Mouse (Mus musculus) NIH3T3 (cell line): ENCODE measurements around the gene Nudt21.
A peak's percentile ranks its signal among the peaks of the same experiment; 100 is the strongest.

ENCODE experiments used
- DNase-seq: peaks from one replicate; pipeline ENCODE4 v3.0.0-alpha.2; 2012; ENCODE audit warnings: low read depth

Gene Nudt21

DNA sequence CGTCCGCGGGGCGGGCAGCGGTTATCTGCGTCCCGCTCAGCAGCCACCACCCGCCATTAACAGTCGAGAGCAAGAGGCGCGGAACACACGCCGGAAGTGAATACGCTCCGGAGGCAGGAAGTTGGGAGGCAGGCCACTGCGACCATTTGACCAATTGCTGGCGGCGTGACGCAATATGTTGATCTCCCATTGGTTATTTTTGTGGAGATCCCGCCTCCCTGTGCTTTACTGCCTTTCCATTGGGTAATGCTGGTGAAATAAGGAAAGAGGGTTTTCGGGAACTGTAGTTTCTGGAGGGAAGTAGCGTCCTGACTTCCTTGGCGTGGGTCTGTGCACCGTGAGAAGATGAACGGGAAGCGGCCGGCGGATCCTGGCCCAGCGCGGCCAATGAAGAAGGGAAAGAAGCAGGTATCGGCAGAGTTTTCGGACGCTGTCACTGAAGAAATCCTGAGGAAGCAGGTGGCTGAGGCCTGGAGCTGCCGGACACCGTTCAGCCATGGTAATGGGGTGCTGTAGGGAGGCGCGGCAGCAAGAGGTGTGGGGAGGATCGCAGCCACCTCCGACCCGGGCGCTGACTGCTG is at the start of gene Nudt21, which contains the start of gene Ogfod1:
Nudt21 (minus strand) TSS at position 88 of the 581 bp plus-strand sequence.
Ogfod1 (plus strand) TSS at position 255 of the 581 bp plus-strand sequence.
- DNase-seq = peak; percentile 99

DNA sequence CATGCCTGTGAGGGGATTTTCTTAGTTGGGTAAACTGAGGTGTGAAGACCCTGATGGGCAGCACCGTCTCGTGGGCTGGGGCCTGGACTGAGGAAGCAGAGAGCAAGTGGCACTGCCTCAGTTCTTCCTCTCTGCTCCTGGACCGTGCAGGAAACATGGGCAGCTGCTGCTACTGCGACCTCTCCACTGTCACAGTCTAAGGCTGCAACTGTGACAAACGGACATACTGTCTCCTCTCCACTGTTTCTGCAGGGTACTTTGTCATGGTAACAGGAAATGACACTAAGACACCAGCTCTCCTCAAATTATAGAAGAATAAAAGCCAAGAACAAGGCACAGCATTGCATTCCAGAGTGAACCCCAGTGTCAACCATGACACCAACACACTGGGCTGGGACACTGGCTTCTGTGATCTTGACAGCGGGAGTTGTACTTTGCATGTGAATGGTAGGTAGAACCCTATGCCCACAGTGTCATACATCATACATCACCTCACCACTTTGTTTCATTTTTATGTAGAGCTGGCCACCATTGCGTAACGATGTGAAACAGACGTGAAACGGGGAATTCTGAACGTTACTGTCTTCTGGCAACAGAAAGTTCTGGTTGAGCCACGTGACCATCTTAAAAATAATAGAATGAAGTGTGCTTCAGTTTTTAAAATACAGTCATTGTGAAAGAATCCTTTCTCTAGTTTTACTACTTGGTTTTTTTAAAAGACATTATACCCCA is 39.8 kb upstream of the Nudt21 start:
- peak; percentile 49 for DNase-seq

DNA sequence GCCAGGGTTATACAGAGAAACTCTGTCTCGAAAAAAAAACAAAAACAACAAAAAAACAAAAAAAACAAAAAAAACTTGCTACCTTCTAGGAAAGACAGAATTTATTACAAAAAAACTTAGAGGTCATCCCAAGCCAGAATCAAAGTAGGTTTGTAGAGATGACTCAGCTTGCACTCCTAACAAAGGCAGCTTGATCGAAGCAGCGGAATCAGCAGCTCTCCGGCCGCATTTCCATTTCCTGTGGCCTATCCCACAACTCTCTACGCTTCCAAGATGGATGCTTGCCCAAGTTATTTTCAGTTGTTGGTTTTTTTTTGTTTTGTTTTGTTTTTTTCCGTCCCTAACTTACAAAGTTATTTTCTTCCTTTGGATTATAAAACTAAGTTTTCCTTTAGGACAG is 32.0 kb upstream of the Nudt21 start:
- no peak for DNase-seq

DNA sequence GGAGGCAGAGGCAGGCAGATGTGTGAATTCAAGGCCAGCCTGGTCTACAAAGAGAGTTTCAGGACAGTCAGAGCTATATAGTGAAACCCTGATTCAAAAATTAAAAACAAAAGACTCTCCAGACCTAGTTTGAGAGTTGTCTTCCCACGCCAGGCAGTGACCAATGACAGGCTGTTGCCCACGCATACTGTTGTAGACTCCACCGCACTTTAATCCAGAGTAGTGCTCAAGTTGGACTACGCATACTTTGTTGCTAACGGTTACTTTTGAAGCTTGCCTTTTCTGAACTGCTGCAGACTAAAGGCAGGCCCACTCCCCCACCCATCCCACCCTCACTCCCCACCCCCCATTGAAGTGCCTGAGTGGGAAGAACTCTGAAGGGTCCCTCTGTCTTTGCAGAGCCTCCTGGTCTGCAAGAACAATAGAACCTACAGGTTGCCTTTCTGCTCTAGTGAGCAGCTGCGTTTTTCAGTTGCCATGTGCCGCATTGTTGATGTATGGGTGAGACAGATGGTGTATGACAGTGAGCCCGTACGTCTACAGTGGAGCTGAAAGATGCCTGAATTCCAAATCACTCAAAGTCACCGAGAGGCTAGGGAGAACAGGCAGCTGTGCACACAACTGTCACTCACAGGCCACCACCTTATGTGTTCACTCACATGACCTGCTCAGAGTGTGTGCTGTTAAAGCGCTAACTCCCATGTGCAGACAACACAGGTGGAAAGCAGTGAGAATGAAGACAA is 29.5 kb upstream of the Nudt21 start:
- no peak for DNase-seq

DNA sequence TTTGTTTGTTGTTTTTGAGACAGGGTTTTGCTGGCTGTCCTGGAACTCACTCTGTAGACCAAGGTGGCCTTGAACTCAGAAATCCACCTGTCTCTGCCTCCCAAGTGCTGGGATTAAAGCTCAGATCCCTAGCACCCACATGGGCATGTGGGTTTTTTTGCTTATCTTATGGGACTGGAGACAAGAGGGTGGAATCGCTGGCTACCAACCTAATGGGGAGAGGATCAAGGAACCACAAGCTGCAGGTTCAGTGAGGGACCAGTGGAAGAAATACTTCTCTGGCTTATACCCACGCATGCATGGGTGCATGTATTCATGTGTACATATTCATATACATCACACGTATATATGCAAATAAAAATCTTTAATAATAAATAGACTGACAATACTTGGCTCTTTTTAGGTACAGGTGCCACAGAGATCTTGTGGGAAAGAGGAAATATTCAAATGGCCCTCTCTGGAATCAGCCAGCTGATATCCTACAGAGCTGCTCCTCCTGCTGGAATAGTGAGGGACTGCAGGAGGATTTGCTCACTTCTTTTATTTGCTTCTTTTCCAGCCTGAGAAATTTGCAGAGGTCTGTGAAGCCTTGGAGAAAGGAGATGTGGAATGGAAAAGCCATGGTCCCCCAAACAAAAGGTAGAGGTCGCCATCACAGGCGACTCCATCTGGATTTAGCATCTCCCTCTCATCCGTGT is 20.5 kb upstream of the Nudt21 start:
- DNase-seq = peak; percentile 83

DNA sequence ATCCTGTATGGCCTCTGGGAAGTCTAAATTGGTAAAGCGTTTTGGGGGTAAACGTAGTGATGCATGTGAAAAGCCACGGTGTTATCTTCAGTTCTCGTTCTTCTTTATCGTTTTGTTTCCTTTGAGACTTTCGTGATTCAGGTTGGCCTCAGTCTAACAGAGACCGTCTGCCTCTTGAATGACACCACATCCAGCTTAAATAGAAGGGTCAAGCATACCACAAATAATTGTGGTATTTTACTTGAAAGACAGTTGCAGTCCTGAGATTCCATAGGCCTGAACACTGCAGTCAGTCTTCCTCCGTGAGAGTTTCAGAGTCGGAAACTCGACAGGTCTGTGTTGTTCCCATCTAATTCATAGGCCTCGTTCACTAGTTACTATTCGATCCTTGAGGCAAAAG is 15.9 kb upstream of the Nudt21 start:
- DNase-seq = peak; percentile 38

DNA sequence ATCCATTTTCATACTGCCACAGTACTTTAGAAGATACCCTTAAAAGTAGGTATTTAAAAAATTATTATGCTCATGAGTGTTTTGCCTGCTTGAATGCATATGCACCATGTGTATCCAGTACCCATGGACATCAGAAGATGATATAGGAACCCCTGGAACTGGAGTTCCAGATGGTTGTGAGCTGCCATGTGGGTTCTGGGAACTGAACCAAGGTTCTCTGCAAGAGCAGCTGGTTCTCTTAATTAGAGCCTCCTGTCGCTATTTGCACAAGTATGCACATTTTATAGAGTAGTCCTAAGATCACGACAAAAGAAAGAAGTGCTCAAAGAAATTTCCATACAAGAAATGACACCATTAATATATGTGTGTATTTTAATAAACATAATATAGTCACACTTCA is 11.0 kb upstream of the Nudt21 start:
- DNase-seq = peak; percentile 33

DNA sequence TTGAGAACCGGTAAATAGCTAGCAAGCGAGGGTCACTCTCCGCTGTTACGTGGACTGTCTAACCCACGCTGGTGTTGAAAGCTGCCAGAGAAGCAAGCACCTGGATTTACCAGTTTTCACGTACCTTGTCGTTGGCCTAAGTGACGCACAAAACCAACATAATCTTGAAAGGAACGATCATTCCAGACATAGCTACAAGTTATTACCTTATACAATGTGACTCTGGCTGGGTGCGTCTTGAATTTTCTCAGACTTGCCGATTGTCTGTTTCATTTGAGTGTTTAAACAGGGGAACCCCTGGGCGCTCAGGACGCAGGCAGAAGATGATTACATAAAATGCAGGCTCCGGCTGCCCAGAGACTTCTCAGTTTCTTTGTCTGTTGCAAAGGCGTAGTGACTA is 975 bp upstream of the Nudt21 start:
- DNase-seq = no peak

DNA sequence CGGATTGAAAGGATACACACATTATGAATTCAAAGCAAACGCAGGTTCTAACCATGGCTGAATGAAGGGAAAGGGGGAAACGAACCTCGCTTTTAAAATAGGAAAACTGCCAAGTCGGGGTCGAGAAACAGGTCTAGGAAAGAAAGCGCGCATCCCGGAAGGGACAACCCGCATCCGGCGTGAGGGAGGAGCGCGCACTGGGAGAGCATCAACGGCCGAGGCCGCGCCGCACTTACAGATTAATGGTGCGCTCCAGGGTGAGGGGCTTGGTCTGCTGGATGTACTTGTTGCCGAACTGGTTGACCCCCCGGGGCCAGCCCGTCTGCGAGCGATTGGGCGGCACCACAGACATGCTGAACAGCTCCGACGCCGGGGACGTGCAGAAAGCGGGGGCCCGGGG is 290 bp downstream of the Nudt21 start:
- DNase-seq = peak; percentile 79

DNA sequence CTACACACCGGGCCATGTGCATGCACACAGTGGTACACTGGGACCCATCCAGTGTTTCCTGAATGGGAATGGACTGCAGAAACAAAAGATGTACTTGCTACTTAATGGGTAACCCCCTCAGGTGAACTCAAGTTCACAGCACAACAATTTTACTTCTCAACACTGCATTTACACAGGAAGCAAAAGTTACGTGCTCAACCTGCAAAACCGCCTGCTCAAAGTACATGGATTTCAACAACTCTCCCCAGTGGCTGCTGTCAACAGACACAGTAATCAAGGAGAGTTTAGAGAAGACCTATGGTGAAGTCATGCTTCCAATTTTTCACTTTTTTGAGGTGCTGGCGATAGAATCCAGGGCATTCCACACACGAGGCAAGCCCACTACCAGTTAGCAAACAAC is 1.6 kb downstream of the Nudt21 start:
- no peak for DNase-seq

DNA sequence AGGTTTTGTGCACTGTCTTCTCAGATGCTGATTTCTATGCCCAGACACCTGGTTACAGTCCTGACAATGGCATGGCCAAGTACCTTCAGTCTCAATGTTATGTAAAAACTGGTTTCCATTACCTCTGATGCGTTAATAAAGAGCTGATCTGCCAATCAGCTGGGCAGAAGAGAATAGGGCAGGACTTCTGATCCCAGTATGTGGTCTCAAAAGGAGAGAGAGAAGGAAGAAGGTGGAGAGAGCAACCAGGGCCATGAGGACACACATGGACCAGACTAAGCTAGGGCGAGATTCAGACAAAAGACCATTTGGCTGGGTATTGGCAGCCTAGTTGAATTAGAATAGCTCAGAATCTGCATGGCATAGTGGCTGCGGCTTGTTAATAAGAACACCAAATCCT is 3.2 kb downstream of the Nudt21 start:
- no peak for DNase-seq

DNA sequence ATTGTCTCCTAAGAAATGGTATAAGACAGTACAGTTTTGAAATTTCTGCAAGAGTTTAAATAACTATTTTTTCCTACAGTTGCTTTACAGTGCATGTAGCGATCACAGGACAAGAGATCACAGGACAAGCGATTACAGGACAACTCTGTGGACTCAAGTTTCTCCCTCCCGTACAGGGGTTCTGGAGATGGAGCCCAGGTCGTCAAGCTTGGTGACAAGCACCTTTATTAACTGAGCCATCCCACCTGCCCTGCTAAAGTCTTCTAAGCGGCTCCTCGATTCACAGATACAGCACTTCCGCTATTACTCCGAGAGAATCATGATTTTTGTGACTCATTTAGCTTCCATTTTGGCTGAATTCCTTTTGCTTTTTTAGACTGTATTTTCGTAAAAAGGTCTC is 7.1 kb downstream of the Nudt21 start:
- no peak for DNase-seq

DNA sequence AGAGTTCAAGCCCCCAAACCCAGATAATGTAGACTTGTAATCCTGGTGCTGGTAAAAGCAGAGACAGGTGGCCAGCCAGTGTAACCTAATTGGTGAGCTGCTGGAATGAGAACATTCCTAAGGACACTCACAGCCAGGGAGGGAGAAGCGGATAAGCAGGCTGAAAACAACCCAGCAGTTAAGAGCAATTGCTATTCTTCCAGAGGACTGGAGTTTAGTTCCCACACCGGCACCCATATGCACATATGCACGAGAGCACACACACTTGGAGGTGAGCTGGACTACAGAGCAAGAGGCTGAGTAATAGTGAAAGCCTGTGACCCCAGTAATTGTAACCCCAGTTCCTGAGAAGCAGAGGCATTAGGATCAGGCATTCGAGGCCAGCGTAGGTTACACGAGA is 12.9 kb downstream of the Nudt21 start:
- DNase-seq = no peak

DNA sequence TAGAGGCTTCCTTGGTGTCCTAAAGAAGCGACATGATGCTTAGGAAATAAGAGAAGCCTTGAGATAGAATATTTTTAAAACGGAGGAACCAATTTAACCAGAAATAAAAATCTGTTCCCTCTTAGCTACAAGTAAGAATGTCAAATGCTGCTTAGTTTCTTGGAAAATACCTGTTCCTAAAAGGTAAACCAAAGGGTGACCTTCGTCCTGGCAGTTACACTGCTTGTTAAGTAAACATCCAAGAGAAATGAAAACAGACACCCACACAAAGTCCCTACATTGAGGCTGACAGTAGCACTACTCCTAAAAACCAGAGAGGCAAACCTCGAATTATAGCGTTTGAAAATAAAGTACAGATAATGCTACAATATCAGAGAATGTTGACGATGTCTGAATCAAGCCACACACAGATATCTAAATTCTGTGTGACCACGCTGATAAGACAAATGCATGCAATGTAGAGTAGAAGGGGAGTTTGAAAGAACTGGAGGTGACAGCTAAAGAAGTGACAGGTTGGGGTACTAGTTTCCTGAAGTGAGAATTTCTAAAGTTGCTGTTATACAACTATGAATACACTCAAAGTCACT is 23.7 kb downstream of the Nudt21 start:
- DNase-seq = no peak

DNA sequence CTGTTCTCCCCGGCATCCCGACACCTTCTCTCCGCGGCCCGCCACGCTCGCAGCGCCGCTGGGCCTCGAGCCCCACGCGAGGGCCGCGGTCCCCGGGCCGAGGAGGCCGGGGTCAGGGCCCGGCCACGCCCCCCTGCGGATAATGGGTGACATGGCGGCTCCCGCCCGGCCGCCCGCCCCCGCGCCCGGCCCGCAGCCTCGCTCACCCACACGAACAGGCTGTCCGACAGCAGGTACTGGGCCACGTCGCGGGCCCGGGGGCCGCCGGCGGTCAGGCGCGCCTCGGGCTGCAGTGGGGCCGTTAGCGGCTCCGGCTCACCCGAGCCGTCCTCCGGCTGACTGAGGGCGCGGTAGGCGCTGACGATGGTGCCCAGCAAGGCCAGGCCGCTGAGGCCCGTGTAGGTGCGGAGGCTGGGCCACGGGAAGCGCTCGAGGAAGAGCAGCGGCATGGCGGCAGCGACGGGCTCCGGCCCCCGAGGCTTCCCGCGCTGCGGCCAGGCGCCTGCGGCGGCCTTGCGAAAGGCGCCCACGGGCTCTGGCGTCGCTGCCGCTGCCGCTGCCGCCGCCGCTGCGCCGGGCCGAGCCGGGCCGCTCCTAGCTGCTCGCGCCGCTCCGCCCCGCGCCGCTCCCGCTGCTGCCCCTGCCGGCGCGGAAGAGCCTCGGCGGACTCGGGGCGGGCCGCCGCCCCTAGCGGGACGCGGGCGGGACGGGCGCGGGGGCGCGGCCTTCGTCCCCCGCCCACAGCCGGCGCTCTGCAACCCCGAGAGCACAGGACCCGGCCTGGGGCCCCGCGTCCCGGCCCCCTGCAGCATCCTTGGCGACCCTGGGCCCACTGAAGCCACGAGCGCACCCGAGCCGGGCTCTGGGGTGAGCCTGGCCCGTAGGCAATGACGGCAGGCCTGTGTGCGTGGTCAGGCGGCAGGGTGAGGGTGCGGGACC is 24.5 kb downstream of the Nudt21 start, which contains the start of gene Amfr:
Amfr (minus strand) TSS at position 830 of the 939 bp plus-strand sequence.
- peak; percentile 89 for DNase-seq

DNA sequence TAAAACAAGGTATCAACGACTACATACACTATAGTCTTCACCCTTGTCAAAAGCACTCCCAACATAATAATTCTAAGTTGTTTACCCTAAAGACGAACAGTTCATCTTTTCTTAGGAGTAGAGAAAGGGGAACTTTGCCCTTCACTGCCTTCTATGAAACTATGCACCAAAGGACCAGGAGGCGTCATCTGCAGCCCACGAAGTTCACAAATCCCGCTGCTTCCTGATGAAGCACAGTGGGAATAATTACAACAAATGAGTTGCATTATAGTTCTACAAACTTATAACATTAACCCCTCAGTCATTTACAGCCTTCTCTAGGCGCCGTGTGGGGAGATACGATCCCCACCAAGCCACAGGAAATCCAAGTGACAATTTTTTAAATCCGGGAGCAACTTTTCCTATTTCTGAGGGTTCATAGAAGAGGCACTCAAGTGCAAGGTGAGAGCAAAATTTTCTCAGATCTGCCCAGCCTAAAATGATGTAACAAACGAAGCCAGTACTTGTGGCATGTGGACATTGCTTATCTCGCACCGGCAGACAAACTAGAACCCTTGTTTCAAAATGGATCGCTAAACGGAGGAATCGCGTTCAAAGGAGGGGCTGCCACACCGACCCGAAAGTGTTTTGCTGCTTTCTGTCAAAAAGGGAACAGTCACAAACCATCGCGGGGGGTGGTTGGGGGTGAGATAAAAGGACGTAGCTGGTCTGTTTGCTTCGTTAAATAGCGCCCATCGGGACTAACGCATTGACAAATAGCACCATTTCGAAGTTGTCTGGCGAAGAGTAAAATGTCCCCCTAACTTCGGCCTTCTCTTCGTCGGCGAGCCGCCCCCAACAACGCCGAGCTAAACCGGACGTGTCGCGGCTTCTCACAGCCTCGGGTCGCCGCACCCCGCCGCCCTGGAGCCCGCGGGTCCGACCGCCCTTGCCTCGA is 25.5 kb downstream of the Nudt21 start:
- no peak for DNase-seq

DNA sequence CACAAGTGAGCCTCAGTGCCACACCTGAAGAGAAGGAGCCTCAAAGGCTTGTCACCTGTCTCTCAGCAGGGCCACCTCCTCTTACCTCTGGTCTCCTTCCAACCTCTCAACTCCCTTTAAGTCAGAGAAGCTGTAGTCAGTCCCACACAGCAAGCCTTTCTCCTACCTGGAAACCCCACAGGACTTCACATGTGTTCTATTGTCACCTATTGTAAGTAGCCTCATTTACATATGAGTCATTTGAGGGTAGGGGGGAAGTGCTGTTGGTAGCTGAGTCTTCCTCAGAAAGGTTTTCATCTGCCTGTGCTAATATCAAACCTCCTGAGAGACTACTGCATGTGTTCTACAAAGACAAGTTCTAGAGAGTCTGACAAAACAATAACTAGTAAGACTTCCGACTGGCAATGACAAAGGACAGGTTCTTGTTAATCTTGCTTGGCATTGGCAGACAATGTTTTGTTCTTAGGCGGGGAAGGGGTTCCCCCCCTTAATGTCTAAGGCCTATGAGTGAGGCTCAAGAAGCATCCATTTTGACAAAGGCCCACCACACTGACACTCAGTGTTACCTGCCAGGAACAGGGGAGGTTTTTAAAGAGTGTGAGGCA is 26.6 kb downstream of the Nudt21 start:
- no peak for DNase-seq

DNA sequence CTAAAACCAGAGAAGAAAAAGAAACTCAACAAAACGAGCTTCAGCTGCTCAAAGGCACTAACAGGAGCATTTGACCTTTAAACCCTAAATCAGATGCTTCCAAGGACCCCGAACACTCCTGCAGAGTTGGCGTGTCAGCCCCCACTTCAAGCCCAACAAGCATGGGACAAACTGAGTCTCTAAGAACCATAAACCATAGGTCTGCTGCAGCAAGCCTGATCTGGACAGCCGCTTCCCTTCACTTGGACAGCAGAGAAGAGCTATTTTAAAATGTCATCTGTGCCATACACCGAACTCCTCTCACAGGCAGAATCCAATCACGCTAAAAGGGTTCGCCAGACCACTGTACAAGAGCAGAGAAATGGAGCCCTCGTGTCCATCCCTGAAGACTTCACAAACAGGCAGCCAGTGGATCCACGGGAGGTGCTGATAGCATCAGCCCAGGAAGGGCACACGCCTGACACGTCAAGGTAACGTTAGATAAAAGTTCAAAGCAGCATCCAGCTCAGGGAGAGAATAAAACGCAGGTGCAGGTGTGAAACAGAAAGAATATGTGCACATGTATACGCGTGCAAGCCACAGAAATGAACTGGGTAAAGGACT is 27.5 kb downstream of the Nudt21 start:
- no peak for DNase-seq

DNA sequence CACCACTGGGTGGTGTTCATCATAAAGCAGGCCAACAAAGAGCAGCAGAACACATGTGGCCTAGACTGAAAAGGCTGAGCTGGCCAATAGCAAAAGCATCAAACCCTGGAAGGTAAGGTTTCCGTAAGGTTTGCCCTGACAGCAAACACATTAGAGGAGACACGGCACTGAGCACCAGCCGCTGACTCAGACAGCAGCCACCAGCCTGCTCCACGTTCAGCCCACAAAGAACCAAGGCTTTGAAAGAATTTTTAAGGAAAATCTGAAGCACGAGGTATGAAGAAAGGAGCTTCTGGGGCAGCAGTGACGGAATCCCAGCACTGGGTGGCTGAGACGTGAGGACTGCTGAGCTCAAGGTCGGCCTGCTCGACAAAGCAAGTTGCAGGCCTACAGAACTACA is 32.7 kb downstream of the Nudt21 start:
- no peak for DNase-seq
